Mouse (Mus musculus) embryonic facial prominence, embryonic 14.5 days (tissue): ENCODE data around the gene Plin3. TPM values are rescaled to one million over a fixed set of nuclear protein-coding genes. Genes with fewer than 3 reads are reported as not detected.

ENCODE experiments used
- ATAC-seq: fragments of 200-750 bp; cut with Nextera tagmentation; 2 replicates; pipeline ENCODE4 v1.8.0; 2017; ENCODE audit warnings: low read depth, moderate number of reproducible peaks, moderate TSS enrichment
- DNase-seq: peaks from one replicate; pipeline ENCODE4 v3.0.0-alpha.2; 2015; ENCODE audit warnings: low spot score
- H3K27ac ChIP-seq: fragments of 300-500 bp; sonication (generic); replicated peaks from 2 replicates; pipeline ENCODE4 v1.5.1; 2014; ENCODE audit warnings: low read depth, mild to moderate bottlenecking, low read length, moderate library complexity
- H3K27me3 ChIP-seq: fragments of 300-500 bp; sonication (generic); replicated peaks from 2 replicates; pipeline ENCODE4 v1.6.1; 2014; ENCODE audit warnings: low read length; ENCODE audit not compliant: control insufficient read depth, insufficient read depth
- H3K36me3 ChIP-seq: fragments of 300-500 bp; sonication (generic); 2 replicates; pipeline ENCODE4 v1.6.1; 2014; ENCODE audit warnings: low read length, mixed read lengths; ENCODE audit not compliant: control insufficient read depth, insufficient read depth
- H3K4me1 ChIP-seq: fragments of 300-500 bp; sonication (generic); 2 replicates; pipeline ENCODE4 v1.6.1; 2014; ENCODE audit warnings: antibody characterized with exemption, low read length; ENCODE audit not compliant: control insufficient read depth, insufficient read depth
- H3K4me2 ChIP-seq: fragments of 300-500 bp; sonication (generic); 2 replicates; pipeline ENCODE4 v1.6.1; 2014; ENCODE audit warnings: low read depth, mild to moderate bottlenecking, low read length, moderate library complexity, mixed read lengths
- H3K4me3 ChIP-seq: fragments of 300-500 bp; sonication (generic); 2 replicates; pipeline ENCODE4 v1.5.1; 2014; ENCODE audit warnings: low read depth, mild to moderate bottlenecking, low read length
- H3K9ac ChIP-seq: fragments of 300-500 bp; sonication (generic); 2 replicates; pipeline ENCODE4 v1.6.1; 2014; ENCODE audit warnings: low read depth, mild to moderate bottlenecking, low read length, moderate library complexity, mixed read lengths
- H3K9me3 ChIP-seq: fragments of 300-500 bp; sonication (generic); 2 replicates; pipeline ENCODE4 v1.6.1; 2016; ENCODE audit warnings: low read length; ENCODE audit not compliant: control insufficient read depth
- WGBS: fragments of 180-500 bp; shearing (Covaris S2); extraction: QIAGEN DNeasy Blood & Tissue Kit; methylation state at CpG from one replicate; pipeline ENCODE4 v1.1.7; 2014; 5-methylcytosine and 5-hydroxymethylcytosine counted together
- polyA plus RNA-seq: library from polyadenylated mRNA; unstranded; fragments of >200 nt; fragmentation: Nextera tagmentation; extraction: Ambion mirVana; gene quantifications from 2 replicates; pipeline ENCODE4 v1.2.1, GENCODE M21; 2014

The Plin3 gene
- polyA plus RNA-seq, 1 experiment from 2014 or later: 76.9 TPM

GRCm38 (mm10) chr17:56273482-56273881, 19.2 kb downstream of the Plin3 start:
- H3K27me3 ChIP-seq: no peaks in the 10 kb centered on the region
- peaks cover 19% of the 10 kb centered on the region for H3K36me3 ChIP-seq
- no peak overlapping the region for H3K4me2 ChIP-seq
- H3K9me3 ChIP-seq: no peaks in the 10 kb centered on the region
- H3K4me3 ChIP-seq: no peak overlapping the region
- 0 out of 2 replicates have a peak, but pooled peaks cover 5% of the 10 kb centered on the region for H3K4me1 ChIP-seq
- no peak overlapping the region for H3K9ac ChIP-seq
- ATAC-seq: no peak
- no peak overlapping the region for H3K27ac ChIP-seq
- WGBS: 76% methylated on average over 7 of the region's 7 CpGs
- no peak for DNase-seq

GRCm38 (mm10) chr17:56272644-56273043, 20.0 kb downstream of the Plin3 start:
- no peak for DNase-seq
- no peaks in the 10 kb centered on the region for H3K27me3 ChIP-seq
- no peaks in the 10 kb centered on the region for H3K9me3 ChIP-seq
- 77% methylated on average over 3 of the region's 3 CpGs for WGBS
- 0 out of 2 replicates have a peak, but pooled peaks cover 2% of the 10 kb centered on the region for H3K4me1 ChIP-seq
- no peak overlapping the region for H3K4me3 ChIP-seq
- H3K4me2 ChIP-seq: no peak overlapping the region
- no peak overlapping the region for H3K27ac ChIP-seq
- H3K9ac ChIP-seq: no peak overlapping the region
- no peak for ATAC-seq
- H3K36me3 ChIP-seq: peaks cover 12% of the 10 kb centered on the region; the same call in 1 of the 2 replicates

- H3K27me3 ChIP-seq: no peaks in the 10 kb centered on the region
- peaks cover 12% of the 10 kb centered on the region; the same call in 1 of the 2 replicates for H3K36me3 ChIP-seq
- H3K9ac ChIP-seq: no peak overlapping the region
- no peak overlapping the region for H3K4me3 ChIP-seq
- no peak for ATAC-seq
- H3K4me1 ChIP-seq: no peaks in the 10 kb centered on the region
- WGBS: 80% methylated on average over 10 of the region's 12 CpGs
- H3K4me2 ChIP-seq: no peak overlapping the region
- H3K9me3 ChIP-seq: no peaks in the 10 kb centered on the region
- no peak overlapping the region for H3K27ac ChIP-seq
- DNase-seq: no peak
Observed at GRCm38 (mm10) chr17:56271609-56272253, 20.9 kb downstream of the Plin3 start.

- DNase-seq: no peak
- Histone ChIP-seq H3K4me1 (no peaks in the 10 kb centered on the region), H3K4me3 (peak overlapping the region; percentile 35), H3K9ac (peak overlapping the region; percentile 55), H3K9me3 (no peaks in the 10 kb centered on the region), H3K4me2 (peak overlapping the region; percentile 66), H3K27me3 (no peaks in the 10 kb centered on the region), H3K27ac (peak overlapping the region; percentile 77), H3K36me3 (peaks cover 12% of the 10 kb centered on the region; the same call in 1 of the 2 replicates)
- ATAC-seq: no peak
- WGBS: 72% methylated on average over 3 of the region's 3 CpGs
Observed at GRCm38 (mm10) chr17:56269741-56270140, 22.9 kb downstream of the Plin3 start.

- no peaks in the 10 kb centered on the region for H3K27me3 ChIP-seq
- peak overlapping the region; percentile 77 for H3K27ac ChIP-seq
- H3K9ac ChIP-seq: peak overlapping the region; percentile 64
- peaks cover 12% of the 10 kb centered on the region; the same call in 1 of the 2 replicates for H3K36me3 ChIP-seq
- H3K4me2 ChIP-seq: peak overlapping the region; percentile 66
- no peaks in the 10 kb centered on the region for H3K4me1 ChIP-seq
- 18% methylated on average over 12 of the region's 12 CpGs for WGBS
- no peaks in the 10 kb centered on the region for H3K9me3 ChIP-seq
- DNase-seq (peak; percentile 94), ATAC-seq (peak; percentile 88)
- peak overlapping the region; percentile 35 for H3K4me3 ChIP-seq
Observed at GRCm38 (mm10) chr17:56269153-56269630, 23.5 kb downstream of the Plin3 start.

- Histone ChIP-seq H3K9ac (no peak overlapping the region), H3K27me3 (no peaks in the 10 kb centered on the region), H3K4me1 (no peaks in the 10 kb centered on the region), H3K4me3 (no peak overlapping the region), H3K9me3 (no peaks in the 10 kb centered on the region), H3K36me3 (peaks cover 28% of the 10 kb centered on the region), H3K4me2 (no peak overlapping the region), H3K27ac (no peak overlapping the region)
- WGBS: 54% methylated on average over 3 of the region's 3 CpGs
- DNase-seq (no peak), ATAC-seq (no peak)
Observed at GRCm38 (mm10) chr17:56266271-56266670, 26.4 kb downstream of the Plin3 start.

GRCm38 (mm10) chr17:56265869-56266268, 26.8 kb downstream of the Plin3 start:
- Histone ChIP-seq H3K36me3 (peaks cover 29% of the 10 kb centered on the region), H3K27ac (no peak overlapping the region), H3K4me2 (no peak overlapping the region), H3K27me3 (no peaks in the 10 kb centered on the region), H3K9me3 (no peaks in the 10 kb centered on the region), H3K4me3 (no peak overlapping the region), H3K9ac (no peak overlapping the region), H3K4me1 (no peaks in the 10 kb centered on the region)
- ATAC-seq (no peak), DNase-seq (no peak)
- WGBS: 88% methylated on average over 3 of the region's 3 CpGs

GRCm38 (mm10) chr17:56265011-56265410, 27.7 kb downstream of the Plin3 start:
- peaks cover 32% of the 10 kb centered on the region for H3K36me3 ChIP-seq
- no peak overlapping the region for H3K4me3 ChIP-seq
- WGBS: 92% methylated on average over 4 of the region's 4 CpGs
- H3K27ac ChIP-seq: no peak overlapping the region
- no peak for ATAC-seq
- no peaks in the 10 kb centered on the region for H3K27me3 ChIP-seq
- DNase-seq: no peak
- no peaks in the 10 kb centered on the region for H3K4me1 ChIP-seq
- no peaks in the 10 kb centered on the region for H3K9me3 ChIP-seq
- H3K4me2 ChIP-seq: no peak overlapping the region
- no peak overlapping the region for H3K9ac ChIP-seq

GRCm38 (mm10) chr17:56264020-56264419, 28.7 kb downstream of the Plin3 start:
- ATAC-seq (peak; percentile 74), DNase-seq (peak; percentile 78)
- Histone ChIP-seq H3K36me3 (peaks cover 42% of the 10 kb centered on the region), H3K4me1 (peaks cover 4% of the 10 kb centered on the region; the same call in 1 of the 2 replicates), H3K27ac (no peak overlapping the region), H3K4me2 (no peak overlapping the region), H3K9ac (no peak overlapping the region), H3K4me3 (no peak overlapping the region), H3K9me3 (no peaks in the 10 kb centered on the region), H3K27me3 (no peaks in the 10 kb centered on the region)
- WGBS: 27% methylated on average over 8 of the region's 8 CpGs
